Mouse (Mus musculus) neural tube, embryonic 12.5 days (tissue): Measurements from ENCODE around the gene Thbs4. TPM values are rescaled to one million over a fixed set of nuclear protein-coding genes. Genes with fewer than 3 reads are reported as not detected.

Source experiments
- ATAC-seq: fragments of 200-750 bp; cut with Nextera tagmentation; 2 replicates; pipeline ENCODE4 v1.8.0; 2017; ENCODE audit warnings: low read depth, mild to moderate bottlenecking, moderate TSS enrichment, moderate library complexity; ENCODE audit not compliant: low FRiP score
- H3K27ac ChIP-seq: fragments of 300-500 bp; sonication (generic); 2 replicates; pipeline ENCODE4 v1.5.1; 2016
- H3K27me3 ChIP-seq: fragments of 300-500 bp; sonication (generic); replicated peaks from 2 replicates; pipeline ENCODE4 v1.6.1; 2016; ENCODE audit warnings: mild to moderate bottlenecking
- H3K36me3 ChIP-seq: fragments of 300-500 bp; sonication (generic); 2 replicates; pipeline ENCODE4 v1.6.1; 2016; ENCODE audit warnings: mild to moderate bottlenecking
- H3K4me1 ChIP-seq: fragments of 300-500 bp; sonication (generic); 2 replicates; pipeline ENCODE4 v1.6.1; 2016
- H3K4me2 ChIP-seq: fragments of 300-500 bp; sonication (generic); replicated peaks from 2 replicates; pipeline ENCODE4 v1.6.1; 2016; ENCODE audit warnings: mild to moderate bottlenecking
- H3K4me3 ChIP-seq: fragments of 300-500 bp; sonication (generic); 2 replicates; pipeline ENCODE4 v1.5.1; 2016
- H3K9ac ChIP-seq: fragments of 300-500 bp; sonication (generic); 2 replicates; pipeline ENCODE4 v1.6.1; 2016; ENCODE audit warnings: mild to moderate bottlenecking
- H3K9me3 ChIP-seq: fragments of 300-500 bp; sonication (generic); 2 replicates; pipeline ENCODE4 v1.6.1; 2016; ENCODE audit warnings: mild to moderate bottlenecking
- WGBS: fragments of 180-500 bp; shearing (Covaris S2); methylation state at CpG from one replicate; pipeline ENCODE4 v1.1.7; 2016; 5-methylcytosine and 5-hydroxymethylcytosine counted together
- polyA plus RNA-seq: library from polyadenylated mRNA; unstranded; fragments of >200 nt; fragmentation: Nextera tagmentation; extraction: Ambion mirVana; gene quantifications from 2 replicates; pipeline ENCODE4 v1.2.1, GENCODE M21; 2016

The Thbs4 gene
- polyA plus RNA-seq, 1 experiment from 2014 or later = 1.6 TPM

DNA sequence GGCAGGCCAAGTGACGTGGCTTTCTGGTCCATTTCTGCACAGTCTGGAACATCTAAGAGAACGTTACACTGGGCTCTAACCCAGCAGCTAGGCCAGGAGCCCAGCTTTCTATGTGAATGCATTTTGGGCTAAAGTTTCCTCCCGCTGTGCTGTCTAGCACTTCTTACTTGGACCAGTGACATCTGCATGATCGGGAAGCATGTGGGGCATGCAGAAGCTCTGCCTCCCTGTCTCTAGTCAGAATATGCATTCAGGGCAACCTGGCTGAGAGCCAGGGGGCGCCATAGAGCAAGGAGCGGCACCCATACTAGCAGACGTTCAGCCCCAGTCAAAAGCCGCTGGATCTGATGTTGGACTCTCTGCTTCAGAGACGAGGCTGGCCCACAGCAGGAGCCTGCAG lies 61.4 kb downstream of the Thbs4 start:
- H3K4me3 ChIP-seq = no peak overlapping the region
- no peaks in the 10 kb centered on the region for H3K9me3 ChIP-seq
- ATAC-seq = no peak
- no peaks in the 10 kb centered on the region for H3K27me3 ChIP-seq
- H3K4me2 ChIP-seq = no peak overlapping the region
- peaks cover 19% of the 10 kb centered on the region for H3K4me1 ChIP-seq
- no peak overlapping the region for H3K27ac ChIP-seq
- H3K36me3 ChIP-seq = no peaks in the 10 kb centered on the region
- WGBS = 39% methylated on average over 9 of the region's 9 CpGs
- no peak overlapping the region for H3K9ac ChIP-seq

DNA sequence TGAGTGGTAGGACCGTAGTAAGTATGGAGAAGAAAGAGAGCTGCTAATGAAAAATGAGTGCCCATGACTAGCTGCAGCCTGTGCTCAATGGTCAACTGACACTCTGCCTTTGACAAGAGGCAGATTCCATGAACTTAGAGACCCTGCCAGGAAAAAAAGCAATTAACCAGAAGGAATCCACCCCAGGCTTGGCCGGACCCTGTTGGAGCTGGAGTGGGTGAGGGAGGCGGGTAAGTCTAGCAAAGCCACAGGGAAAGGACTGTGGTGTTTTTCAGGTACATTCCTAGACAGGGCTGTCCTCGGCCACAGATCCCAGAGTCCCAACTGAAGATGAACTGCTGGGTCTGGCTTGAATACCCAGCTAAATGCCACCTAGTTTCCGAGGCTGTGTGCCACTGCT lies 61.8 kb downstream of the Thbs4 start:
- H3K9ac ChIP-seq = no peak overlapping the region
- no peaks in the 10 kb centered on the region for H3K27me3 ChIP-seq
- WGBS = 83% methylated on average over 5 of the region's 5 CpGs
- H3K9me3 ChIP-seq = no peaks in the 10 kb centered on the region
- ATAC-seq = no peak
- peaks cover 19% of the 10 kb centered on the region for H3K4me1 ChIP-seq
- no peak overlapping the region for H3K4me3 ChIP-seq
- no peak overlapping the region for H3K27ac ChIP-seq
- no peak overlapping the region for H3K4me2 ChIP-seq
- H3K36me3 ChIP-seq = no peaks in the 10 kb centered on the region

DNA sequence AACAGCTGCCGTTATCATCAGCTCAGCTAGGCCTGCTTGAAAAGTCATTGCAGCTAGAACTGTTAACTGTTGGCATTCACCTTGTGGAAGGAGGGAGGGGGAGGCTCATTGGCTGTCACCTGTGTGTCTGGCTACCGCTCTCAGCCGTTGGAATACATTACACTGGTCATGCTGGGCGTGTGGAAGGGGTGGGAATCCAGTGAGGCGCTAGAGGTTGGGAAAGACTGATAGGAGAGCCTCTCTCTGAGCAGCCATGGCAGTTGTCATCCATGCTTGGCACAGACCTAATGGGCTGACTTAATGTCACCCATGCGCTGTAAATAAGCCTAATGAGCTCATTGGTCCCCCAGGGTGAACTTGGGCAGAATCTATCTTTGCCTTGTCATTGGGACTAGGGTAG lies 62.8 kb downstream of the Thbs4 start:
- no peaks in the 10 kb centered on the region for H3K27me3 ChIP-seq
- H3K9ac ChIP-seq = no peak overlapping the region
- WGBS = 75% methylated on average over 6 of the region's 6 CpGs
- H3K27ac ChIP-seq = no peak overlapping the region
- H3K36me3 ChIP-seq = no peaks in the 10 kb centered on the region
- no peak for ATAC-seq
- peaks cover 15% of the 10 kb centered on the region for H3K4me1 ChIP-seq
- H3K9me3 ChIP-seq = no peaks in the 10 kb centered on the region
- H3K4me2 ChIP-seq = no peak overlapping the region
- no peak overlapping the region for H3K4me3 ChIP-seq

DNA sequence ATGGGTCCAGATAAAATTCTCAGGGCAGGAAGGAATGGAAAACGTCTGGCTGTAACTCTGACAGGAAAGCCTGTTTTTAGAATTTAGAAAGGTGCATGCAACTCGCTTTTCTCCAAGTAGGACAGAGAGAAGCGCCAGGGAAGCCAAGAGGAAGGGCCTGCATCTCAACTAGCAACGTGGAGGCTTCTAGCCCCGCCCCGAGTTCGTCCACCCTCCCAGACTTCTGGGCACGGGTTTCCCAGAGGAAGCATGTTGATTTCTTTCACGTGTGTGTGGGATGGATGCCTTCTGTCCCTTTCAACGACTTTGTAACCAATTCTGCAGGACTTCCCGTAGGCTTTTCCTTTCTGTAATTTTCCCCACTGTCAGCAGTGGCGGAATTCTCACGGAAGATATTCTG lies 64.8 kb downstream of the Thbs4 start:
- no peaks in the 10 kb centered on the region for H3K9me3 ChIP-seq
- no peak overlapping the region for H3K9ac ChIP-seq
- H3K4me3 ChIP-seq = no peak overlapping the region
- WGBS = 68% methylated on average over 13 of the region's 13 CpGs
- peaks cover 6% of the 10 kb centered on the region for H3K4me1 ChIP-seq
- H3K27me3 ChIP-seq = no peaks in the 10 kb centered on the region
- H3K36me3 ChIP-seq = no peaks in the 10 kb centered on the region
- no peak overlapping the region for H3K27ac ChIP-seq
- no peak overlapping the region for H3K4me2 ChIP-seq
- no peak for ATAC-seq

DNA sequence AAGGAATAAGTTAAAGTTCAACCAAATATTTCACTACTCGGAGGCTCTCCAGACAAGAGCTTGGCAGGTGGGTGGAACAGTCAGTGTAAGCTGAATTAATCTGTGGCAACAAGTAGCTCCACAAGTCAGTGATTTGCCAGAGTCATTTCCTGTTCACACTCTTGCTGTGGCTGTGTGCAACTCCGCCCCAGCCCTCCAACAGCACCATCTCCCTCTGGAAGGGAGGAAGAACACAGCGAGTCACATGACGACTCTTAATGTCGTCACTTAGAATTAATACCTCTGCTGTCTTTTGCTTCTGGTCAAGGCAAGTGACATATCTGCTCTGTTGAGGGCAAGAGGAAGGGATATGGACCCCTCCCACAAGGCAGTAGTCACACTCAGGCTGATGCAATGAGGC lies 72.2 kb downstream of the Thbs4 start:
- Histone ChIP-seq H3K4me2 (no peak overlapping the region), H3K27me3 (no peaks in the 10 kb centered on the region), H3K36me3 (no peaks in the 10 kb centered on the region), H3K9me3 (no peaks in the 10 kb centered on the region), H3K9ac (no peak overlapping the region), H3K27ac (no peak overlapping the region), H3K4me3 (no peak overlapping the region), H3K4me1 (no peaks in the 10 kb centered on the region)
- ATAC-seq = no peak
- WGBS = 68% methylated on average over 5 of the region's 5 CpGs

DNA sequence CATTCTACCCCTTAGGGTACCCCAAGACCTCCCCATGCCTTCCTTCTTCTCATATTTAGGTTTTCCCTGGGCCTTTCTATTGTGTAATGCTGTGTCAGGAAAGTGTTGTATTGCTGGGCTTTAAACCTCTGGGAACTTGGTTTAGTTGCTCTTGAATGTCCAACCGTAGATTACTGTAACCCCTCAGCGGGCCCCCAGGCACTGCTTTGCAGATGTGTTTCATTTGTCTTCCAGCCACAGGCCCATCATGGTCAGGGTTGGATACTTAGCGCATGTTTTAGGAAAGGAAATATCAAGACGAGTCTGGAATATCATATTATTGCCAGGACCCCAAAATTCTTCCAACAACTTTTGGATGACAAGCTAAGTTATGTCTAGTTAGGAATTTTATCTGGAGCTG lies 73.6 kb downstream of the Thbs4 start:
- ATAC-seq = no peak
- Histone ChIP-seq H3K27me3 (no peaks in the 10 kb centered on the region), H3K9me3 (no peaks in the 10 kb centered on the region), H3K4me3 (no peak overlapping the region), H3K9ac (no peak overlapping the region), H3K4me1 (no peaks in the 10 kb centered on the region), H3K36me3 (no peaks in the 10 kb centered on the region), H3K4me2 (no peak overlapping the region), H3K27ac (no peak overlapping the region)
- 81% methylated on average over 4 of the region's 4 CpGs for WGBS

DNA sequence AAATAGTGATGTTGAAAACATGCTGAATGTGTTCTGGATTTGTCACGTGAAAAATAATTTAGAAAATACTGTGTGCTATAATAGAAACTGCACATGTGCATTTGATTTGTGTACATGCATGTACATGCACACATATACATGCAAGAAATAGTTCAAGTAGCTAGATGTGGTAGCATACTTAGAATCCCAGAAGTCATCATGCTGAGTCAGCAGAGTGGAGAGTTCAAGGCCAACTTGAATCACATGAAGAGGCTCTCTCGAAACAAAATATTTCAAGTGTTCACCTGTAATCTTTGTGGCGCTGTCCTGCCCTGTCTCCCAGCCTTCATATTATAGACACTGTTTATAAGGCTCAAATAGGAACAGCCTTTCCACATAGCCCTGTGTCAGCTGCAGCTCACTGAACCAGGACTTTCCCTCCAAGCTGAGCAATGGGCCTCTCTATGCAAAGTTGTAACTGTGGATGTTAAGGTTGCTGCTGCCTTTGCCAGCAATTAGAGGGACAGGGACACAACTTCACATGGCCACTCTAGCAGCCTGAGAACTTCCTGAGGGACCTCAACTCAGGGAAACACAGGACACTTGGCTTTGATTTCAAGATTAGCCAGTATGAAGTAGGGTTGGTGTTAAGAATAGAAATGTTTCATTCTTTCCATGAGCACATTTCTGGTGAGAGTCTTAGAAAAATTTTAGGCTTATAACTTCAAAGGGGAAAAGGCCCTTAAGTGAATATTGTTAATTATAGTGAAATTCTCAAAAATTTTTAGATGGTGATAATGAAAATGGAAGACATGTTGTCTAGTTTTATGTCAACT lies 76.6 kb downstream of the Thbs4 start:
- no peak overlapping the region for H3K4me3 ChIP-seq
- H3K27me3 ChIP-seq = no peaks in the 10 kb centered on the region
- no peak overlapping the region for H3K4me2 ChIP-seq
- WGBS = 95% methylated on average over 3 of the region's 3 CpGs
- no peak for ATAC-seq
- no peaks in the 10 kb centered on the region for H3K36me3 ChIP-seq
- no peak overlapping the region for H3K27ac ChIP-seq
- H3K9ac ChIP-seq = no peak overlapping the region
- no peaks in the 10 kb centered on the region for H3K9me3 ChIP-seq
- no peaks in the 10 kb centered on the region for H3K4me1 ChIP-seq

DNA sequence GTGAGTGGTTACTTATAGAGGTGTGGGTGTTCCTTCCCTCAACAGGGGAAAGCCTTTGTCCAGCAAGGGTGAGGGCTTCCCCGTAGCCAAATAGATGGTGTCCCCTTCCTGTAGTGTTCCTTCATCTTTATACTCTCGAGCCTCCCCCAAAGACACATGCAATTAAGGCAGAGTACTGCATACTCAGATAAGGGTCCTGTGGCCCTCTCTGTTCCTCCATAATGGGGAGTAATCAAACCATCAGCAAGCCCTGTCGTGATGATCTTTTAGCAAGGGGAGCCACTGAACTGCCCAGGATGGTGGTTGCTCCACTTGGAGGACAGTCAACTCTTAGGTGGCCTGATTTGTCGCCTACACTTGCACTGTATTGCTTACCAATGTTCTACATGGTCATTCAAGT lies 82.0 kb downstream of the Thbs4 start:
- H3K36me3 ChIP-seq = peaks cover 20% of the 10 kb centered on the region
- peaks cover 9% of the 10 kb centered on the region for H3K4me1 ChIP-seq
- no peak overlapping the region for H3K27ac ChIP-seq
- H3K9me3 ChIP-seq = no peaks in the 10 kb centered on the region
- 88% methylated on average over 4 of the region's 4 CpGs for WGBS
- H3K9ac ChIP-seq = no peak overlapping the region
- H3K4me2 ChIP-seq = no peak overlapping the region
- no peaks in the 10 kb centered on the region for H3K27me3 ChIP-seq
- no peak for ATAC-seq
- no peak overlapping the region for H3K4me3 ChIP-seq

DNA sequence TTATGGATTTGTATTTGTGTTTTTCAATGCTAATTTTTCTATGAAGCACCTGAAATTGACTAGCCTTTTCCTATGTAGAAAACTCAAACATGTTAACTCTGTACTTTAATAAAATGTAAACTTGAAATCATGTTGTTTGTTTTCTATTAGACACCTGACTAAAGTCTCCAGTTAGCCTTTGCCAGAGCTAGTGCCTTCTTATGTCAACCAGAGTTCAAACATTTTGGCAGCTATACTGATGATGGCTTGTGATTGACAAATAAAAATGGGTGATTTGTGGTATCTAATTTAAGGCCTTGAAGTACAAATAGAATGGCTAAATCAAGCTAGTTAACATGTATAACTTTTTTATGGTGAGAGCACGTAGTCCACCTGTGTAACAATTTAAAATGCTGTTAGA lies 82.8 kb downstream of the Thbs4 start:
- no peak overlapping the region for H3K27ac ChIP-seq
- ATAC-seq = no peak
- 93% methylated on average over 1 of the region's 1 CpGs for WGBS
- H3K27me3 ChIP-seq = no peaks in the 10 kb centered on the region
- H3K36me3 ChIP-seq = peaks cover 26% of the 10 kb centered on the region
- H3K9ac ChIP-seq = no peak overlapping the region
- H3K4me1 ChIP-seq = peaks cover 9% of the 10 kb centered on the region
- no peaks in the 10 kb centered on the region for H3K9me3 ChIP-seq
- H3K4me2 ChIP-seq = no peak overlapping the region
- no peak overlapping the region for H3K4me3 ChIP-seq

DNA sequence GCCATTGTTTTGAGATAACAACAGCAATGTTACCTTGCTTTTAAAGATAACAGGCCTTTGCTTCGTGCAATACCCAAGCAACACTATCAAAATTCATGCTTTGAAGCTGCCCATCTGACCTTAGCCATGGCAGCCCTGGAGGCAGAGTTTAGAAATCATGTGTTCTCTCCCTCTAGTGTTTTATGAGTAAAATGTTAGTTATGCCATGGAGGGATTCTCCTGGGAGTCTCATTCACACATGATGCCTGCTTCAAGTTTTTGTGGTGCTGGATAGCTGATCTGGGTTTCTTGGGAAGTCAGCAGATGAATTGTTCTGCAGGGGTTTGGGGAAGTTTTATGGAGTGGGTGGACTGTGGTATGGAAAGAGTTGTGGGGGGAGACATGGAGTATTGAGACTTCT lies 84.3 kb downstream of the Thbs4 start:
- ATAC-seq = no peak
- Histone ChIP-seq H3K4me3 (no peak overlapping the region), H3K9me3 (no peaks in the 10 kb centered on the region), H3K9ac (no peak overlapping the region), H3K36me3 (peaks cover 32% of the 10 kb centered on the region), H3K4me2 (no peak overlapping the region), H3K27ac (no peak overlapping the region), H3K27me3 (no peaks in the 10 kb centered on the region), H3K4me1 (peaks cover 18% of the 10 kb centered on the region)
- WGBS = 73% methylated on average over 1 of the region's 1 CpGs

DNA sequence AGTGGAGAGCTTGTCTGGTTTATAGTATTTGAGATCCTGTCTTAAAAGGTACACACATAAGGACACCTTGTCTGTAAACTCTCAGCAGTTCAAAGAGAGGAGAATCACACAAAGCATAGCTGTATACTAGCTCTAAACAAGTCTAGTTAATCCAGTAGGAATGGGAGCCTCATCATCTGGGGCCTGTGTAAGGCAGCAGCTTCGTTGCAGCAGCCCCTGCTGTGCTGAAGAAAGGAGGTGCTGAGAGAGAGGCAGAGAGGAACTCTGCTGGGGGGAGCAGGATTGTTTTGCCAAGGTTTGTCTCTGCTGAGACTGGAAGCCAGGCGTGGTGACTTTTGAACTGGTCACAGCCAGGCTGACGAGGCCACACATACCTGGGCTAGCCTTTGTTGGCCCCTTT lies 85.1 kb downstream of the Thbs4 start:
- H3K27ac ChIP-seq = no peak overlapping the region
- no peak overlapping the region for H3K4me3 ChIP-seq
- no peak for ATAC-seq
- peaks cover 26% of the 10 kb centered on the region for H3K4me1 ChIP-seq
- H3K4me2 ChIP-seq = no peak overlapping the region
- H3K9me3 ChIP-seq = no peaks in the 10 kb centered on the region
- 10% methylated on average over 3 of the region's 3 CpGs for WGBS
- H3K27me3 ChIP-seq = no peaks in the 10 kb centered on the region
- H3K36me3 ChIP-seq = peaks cover 32% of the 10 kb centered on the region
- 0 out of 2 replicates have a peak overlapping the region, but pooled peaks have one; percentile 0 for H3K9ac ChIP-seq

DNA sequence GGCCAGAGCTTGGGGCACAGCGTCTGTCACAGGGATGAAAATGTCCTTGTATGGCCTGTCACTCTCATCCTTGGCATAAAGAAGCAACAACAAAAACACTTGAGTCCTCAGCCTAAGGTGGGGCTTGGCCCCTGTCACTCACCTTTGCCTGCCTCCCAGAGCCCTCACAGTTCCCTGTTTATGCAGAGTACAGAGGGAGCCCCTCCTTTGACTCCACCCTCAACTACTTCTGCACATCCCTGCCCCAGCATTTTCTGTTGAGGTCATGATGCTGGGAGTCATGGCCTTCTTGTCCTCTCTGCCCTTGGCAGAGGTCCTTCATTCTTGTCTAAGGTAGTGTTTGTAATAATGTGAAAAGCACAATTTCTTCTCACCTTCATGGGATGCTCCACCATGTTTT lies 86.2 kb downstream of the Thbs4 start:
- H3K9ac ChIP-seq = no peak overlapping the region
- no peaks in the 10 kb centered on the region for H3K9me3 ChIP-seq
- ATAC-seq = no peak

DNA sequence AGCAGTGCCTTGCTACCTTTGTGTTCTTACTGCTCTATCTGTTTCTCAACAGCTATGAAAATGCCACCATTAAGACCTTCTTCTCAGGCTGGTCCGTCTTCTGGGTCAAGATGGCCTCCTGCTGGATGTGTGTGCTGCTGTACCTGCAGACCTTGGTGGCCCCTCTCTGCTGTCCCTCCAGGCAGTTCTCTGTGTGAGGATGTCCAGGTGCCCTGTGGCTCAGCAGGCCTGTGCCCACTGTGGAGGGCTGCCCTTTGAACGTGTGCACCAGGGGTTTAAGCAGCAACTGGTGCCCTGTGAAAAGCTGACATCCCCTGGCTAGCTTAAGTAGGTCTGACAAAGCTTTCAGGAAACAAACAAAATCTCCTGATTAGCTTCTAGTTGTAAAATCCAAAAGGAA lies 86.7 kb downstream of the Thbs4 start:
- Histone ChIP-seq H3K9me3 (no peaks in the 10 kb centered on the region), H3K27me3 (no peaks in the 10 kb centered on the region), H3K36me3 (peaks cover 32% of the 10 kb centered on the region), H3K9ac (no peak overlapping the region), H3K4me1 (peaks cover 32% of the 10 kb centered on the region), H3K27ac (no peak overlapping the region), H3K4me3 (no peak overlapping the region), H3K4me2 (no peak overlapping the region)
- ATAC-seq = no peak
- 77% methylated on average over 2 of the region's 2 CpGs for WGBS

More for the DNA sequence above, 86.2 kb downstream of the Thbs4 start:
- Histone ChIP-seq H3K4me2 (no peak overlapping the region), H3K27ac (no peak overlapping the region), H3K4me3 (no peak overlapping the region), H3K36me3 (peaks cover 32% of the 10 kb centered on the region), H3K27me3 (no peaks in the 10 kb centered on the region), H3K4me1 (peaks cover 32% of the 10 kb centered on the region)
- WGBS = 83% methylated on average over 1 of the region's 1 CpGs
